Mouse (Mus musculus) retina, adult 2 months (tissue): ENCODE results near the gene Ms4a14.
"Not testable (repeated sequence)": the region's sequence is repeated elsewhere in the genome, so short reads cannot be mapped to it uniquely, and the experiment has no call there.

ENCODE experiments used
- DNase-seq: peaks from one replicate; pipeline ENCODE4 v3.0.0-alpha.2; 2012; ENCODE audit warnings: low read depth, low spot score

Ms4a14 gene

DNA sequence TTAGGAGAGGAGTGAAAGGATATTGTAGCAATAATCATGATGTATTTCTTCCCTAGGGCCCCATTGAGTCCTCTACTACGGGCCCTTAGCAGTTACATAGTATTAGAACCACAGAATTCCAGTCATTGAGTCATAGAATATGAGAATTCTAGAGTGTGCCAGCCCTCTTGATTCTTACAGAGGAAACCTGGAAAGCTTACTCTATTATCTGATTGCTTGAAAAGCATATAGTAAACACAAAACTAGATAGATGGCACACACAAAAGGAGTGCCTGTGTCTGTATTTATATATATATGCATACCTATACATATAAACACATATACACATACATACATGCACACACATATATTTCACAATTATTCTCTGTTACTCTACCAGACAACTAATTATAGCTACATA, at the start of gene Ms4a14:
Gene Ms4a14 (minus strand): TSS at position 101 of the 400 bp plus-strand sequence.
- DNase-seq = no peak

DNA sequence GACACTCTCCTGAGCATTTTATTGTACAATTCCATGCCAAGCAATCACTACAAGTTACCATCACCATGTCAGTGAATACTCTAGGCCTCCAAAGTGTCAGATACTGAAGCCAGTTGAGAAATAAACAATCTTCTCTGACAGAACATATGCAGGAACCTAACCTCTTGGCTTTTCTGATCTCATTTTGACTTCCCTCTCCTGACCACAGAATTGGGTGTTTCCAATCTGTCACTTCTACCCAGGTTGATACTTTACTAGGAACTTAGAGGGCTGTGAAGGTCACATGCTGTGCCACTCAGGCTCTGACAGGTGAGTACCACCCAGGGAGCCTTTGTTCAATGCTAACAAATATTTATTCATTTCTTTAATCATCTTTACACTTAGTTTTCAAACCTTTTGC, 47.7 kb upstream of the Ms4a14 start:
- no peak for DNase-seq

DNA sequence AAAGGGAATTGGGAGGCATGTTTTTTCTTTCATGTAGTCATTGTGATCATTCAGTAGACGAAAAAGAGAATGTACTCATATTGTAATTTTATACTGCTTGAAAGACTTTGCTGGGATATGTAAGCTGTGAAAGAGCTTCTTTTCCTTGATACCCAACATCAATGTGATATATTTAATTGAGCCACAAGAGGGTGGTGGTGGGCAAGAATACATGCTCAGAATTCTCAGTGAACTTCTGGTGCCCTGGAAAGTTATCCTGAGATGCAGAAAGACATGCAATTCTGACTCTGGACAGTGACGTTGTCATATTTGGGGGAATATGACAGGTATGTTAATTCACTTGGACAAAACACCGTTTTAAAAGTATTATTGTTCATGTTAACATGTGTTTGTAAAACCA, 45.9 kb upstream of the Ms4a14 start:
- no peak for DNase-seq

DNA sequence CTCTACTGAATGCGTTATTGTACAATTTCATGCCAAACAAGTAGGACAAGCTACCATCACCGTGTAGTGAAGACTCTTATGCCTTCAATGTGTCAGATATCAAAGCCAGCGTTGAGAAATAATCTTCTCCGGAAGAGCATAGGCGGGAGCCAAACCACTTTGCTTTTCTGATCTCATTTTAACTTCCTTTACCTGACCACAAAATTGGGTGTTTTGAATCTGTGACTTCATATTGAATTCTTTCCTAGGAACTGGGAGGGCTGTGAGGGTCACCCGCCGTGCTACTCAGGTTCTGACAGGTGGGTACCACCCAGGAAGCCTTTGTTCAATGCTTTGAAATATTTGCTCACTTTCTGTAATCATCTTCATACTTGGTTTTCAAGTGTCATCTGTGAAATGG, 41.5 kb upstream of the Ms4a14 start:
- no peak for DNase-seq

DNA sequence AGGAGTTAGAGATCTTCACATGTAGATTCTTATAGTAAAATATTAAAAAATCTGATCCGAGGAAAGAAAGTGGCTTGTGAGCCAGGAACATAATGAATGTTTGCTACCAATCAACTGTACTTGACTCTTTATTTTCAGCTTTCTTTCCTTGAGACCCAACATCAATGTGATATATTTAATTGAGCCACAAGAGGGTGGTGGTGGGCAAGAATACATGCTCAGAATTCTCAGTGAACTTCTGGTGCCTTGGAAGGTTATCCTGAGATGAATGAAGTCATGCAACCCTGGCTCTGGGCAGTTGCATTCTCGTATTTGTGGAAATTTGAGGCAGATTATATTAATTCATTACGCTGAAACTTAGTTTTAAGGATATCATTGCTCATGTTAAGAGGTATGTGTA, 37.6 kb upstream of the Ms4a14 start:
- no peak for DNase-seq

DNA sequence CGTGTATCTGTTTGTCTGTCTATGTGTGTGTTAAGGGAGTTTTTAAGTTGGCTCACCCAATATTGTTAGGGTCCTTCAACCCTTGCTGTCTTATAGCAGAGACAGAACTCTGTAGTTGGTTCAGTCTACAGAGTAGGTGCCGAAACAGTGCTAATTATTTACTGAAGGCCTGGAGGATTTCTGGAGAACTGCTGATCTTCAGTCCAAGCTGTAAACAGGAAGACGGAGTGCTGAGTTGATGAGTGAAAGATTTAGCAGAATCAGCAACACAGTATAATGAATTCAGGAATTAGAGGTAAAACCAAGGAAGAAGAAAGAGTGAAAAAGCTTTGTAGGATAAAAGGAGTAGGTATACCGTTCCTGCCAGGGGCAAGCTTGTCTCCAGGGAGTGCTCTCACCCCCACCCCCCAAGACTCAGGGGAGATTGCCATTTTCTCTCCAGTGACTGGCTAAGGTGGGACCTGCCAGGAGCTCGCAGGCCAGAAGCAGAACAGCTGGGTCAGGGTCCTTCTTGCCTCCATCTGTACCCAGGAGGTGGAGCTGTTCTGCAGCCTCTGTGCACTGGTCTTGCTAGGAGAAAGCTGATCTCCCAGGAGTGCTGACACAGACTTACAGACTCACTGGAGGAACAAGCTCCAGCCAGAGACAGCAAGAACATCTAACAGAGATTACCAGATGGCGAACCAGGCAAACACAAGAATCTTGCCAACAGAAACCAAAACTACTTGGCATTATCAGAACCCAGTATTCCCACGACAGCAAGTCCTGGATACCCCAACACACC, 35.6 kb upstream of the Ms4a14 start:
- DNase-seq = no peak

DNA sequence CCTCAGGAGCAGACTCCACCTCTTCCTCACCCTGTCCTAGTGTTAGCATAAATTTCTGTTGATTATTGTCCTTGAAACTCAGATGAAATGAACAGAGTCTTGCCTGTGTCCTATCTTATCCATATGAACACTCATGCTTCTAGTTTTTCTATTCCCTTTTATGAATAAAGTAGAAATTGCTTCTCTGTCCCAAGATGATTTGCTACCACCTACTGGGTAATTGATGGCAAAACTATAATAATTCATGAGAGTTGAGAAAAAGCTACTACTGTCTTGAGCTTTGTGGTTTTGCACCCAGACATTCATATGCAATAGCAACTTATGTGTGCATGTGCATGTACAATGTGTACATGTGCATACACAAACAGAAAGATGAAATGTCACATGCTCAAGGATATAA, 29.7 kb upstream of the Ms4a14 start:
- DNase-seq = no peak

DNA sequence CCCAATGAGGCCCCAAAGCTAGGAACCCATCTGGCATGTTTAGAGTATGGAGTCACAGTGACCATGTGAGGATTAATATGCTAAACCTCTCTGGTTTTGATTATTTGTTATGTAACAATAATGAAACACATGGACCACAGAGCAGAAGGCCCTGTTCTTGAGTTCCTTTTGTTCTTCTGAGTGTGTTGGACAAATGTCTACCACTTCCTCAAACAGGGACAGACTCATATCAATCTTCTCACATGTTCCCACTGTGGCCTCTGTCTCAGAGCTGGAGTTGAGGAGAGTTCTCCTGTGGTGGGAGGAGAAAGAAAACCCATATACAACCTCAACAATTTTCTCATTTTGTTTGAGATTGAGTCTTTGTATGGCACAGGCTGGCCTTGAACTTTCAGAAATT, 28.9 kb upstream of the Ms4a14 start:
- DNase-seq = no peak

DNA sequence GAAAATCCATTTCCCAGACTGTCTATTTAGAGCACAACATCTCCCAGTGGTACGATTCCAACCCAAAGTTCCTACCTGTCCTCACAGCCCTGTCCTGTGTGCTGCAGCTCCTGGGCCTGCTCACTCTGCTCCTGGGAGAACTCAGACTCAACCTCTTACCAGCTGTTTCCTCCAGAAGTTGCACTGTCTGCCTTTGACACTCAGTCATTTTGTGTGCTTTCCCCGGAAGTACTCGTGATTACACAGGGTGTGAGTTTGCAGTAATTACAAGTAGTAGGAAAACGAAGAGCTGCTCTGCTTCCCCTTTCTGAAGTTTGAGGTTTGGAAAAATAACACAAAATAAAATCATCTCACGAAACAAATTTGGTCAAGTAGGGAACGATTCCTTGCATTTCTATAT, 21.7 kb upstream of the Ms4a14 start, which contains the start of gene Ms4a7:
Gene Ms4a7 (minus strand): TSS at position 215 of the 400 bp plus-strand sequence.
- no peak for DNase-seq

DNA sequence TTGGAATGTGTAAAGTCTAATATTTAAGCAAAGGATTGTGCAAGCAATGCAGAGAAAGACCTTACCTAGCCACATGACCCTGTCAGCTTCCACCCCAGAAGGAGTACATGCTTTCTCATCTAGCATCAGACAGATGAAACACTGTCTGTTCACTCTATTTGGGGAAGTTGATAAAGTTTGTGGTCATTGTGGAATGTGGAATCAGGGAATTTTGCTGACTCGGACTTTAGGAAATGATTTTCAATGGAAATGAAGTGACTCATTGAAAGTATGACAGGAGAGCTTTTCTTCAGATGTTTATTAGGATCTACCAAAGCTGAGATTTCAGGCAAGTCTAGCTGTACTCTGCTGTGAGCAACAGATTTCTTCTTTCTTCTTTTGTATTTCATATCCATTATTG, 6.9 kb upstream of the Ms4a14 start:
- no peak for DNase-seq

DNA sequence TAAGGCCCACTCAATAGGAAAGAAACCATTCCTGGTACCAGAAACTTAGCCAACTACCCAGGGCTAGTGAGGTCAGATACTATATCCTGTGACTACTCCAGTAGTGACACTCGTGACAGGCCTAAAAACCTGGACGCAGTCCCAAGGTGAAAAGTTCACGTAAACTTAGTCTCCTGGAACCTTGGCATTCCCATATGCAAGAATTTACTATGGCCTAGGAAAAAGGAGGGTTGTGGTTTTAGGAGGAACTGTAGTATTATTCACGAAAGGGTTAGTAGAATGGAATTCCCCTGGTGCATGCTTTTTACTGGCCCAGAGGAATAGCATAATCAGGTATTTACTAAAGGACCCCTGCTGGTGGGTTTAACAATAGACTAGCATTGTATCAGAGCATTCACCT, 2.5 kb upstream of the Ms4a14 start:
- DNase-seq = no peak

DNA sequence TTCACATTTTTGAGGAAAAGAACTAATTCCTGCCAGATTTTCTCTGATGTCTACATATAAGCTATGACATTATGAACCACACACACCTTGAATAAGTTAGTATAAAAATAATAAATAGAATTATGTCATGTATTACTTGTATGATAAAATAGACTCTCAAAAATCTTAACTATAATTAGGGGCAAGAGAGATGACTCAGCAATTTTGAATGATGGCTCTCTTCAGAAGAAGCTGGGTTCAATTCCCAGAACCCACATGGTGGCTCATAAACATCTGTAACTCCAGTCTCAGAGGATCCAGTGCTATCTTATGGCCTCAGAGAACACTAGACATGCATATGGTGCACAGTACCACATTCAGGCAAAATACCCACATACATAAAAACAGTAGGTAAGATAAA, 5.4 kb downstream of the Ms4a14 start:
- DNase-seq = no peak

DNA sequence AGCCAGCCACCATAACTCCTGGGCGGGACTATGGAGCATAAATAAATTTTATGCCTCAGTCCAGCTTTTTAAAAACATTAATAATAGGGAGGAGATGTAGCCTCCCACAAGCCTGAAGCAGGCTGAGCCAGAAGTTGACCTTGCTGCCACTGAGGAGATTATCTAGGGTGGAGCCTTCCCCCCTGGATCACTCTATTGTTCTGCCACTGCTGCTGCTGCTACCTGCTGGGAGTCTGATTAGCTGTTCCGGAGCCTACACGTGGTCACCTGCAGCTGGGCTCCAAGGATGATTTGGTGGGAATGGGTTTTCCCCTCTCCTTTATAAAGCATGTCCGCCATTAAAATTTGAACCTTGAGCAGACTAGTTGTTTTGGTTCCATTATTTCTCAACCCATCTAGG, 14.7 kb downstream of the Ms4a14 start:
- not testable (repeated sequence) for DNase-seq

DNA sequence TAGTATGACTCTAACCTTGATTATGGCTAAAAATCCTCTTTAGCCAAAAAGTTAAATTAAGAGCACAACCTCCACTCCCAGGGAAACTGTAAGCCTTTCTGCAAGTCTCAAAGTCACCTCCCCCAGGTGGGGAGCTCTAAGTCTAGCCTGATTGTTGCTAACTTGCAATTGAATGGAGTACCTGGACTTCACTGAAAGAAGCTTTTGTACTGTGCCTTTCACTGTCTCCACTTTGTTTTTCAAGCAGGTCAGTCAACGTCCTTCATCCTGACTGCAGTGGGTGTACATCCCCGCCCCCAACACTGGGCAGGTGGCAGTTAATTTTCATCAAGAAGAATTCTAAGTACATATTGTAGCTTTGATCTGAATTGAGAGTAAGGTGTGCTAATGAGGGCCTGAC, 15.3 kb downstream of the Ms4a14 start:
- DNase-seq = no peak

DNA sequence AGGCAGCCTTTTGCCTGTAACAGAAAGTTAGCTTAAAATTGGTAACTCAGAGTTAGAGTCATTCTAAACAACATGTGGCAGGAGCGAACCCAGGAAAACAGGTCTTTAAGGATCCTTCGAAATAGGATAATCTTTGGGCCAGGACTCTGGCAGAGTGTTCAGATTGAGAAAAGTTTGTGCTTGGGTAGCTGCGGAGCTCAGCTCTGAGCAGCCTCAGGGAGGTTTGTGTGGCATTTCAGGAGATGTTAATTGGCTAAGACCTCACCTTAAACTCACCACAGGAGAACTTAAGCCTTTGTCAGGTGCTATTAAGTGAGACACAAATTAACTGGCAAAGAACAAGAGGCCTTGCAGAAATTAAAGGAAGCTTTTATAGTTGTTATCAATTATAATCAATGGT, 20.6 kb downstream of the Ms4a14 start:
- not testable (repeated sequence) for DNase-seq

DNA sequence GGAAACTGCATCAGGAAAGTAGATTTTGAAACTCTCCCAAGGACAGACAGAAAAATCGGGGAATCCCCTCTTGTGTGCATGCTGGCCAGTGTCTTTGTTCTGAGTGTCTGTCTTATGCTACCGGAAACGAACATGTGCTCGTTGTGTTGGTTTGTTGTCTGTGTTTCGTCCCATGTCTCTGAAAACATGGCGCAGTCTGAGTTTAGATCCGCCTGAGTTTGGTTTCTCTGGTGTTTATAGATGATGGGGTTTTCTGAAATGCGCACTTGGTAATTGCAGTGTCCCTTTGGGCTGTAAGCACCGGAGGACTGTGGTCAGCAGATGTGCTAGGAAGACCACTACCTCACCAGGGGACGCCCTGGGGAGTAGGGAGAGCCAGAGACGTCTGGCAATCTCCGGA, 21.3 kb downstream of the Ms4a14 start:
- no peak for DNase-seq

DNA sequence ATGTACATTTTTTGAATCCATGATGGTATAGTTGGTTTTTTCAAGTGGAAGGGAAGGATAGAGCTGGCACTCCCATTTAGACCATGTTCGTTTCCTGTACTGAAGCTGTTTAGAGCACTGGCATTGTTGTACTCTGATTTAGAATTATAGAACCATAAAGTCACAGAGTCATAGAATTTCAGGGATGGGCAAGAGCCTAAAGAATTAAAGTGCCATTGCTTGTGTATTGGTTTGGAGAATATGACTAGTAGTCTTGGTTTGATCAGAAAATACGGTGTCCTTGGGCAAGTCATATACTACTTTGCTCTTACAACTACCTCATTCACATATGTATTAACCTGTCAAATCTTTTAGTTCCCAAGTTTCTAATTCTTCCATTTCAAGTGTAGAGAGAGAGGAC, 30.5 kb downstream of the Ms4a14 start, which contains the start of gene Ms4a5:
Gene Ms4a5 (minus strand): TSS at position 101 of the 400 bp plus-strand sequence.
- no peak for DNase-seq

DNA sequence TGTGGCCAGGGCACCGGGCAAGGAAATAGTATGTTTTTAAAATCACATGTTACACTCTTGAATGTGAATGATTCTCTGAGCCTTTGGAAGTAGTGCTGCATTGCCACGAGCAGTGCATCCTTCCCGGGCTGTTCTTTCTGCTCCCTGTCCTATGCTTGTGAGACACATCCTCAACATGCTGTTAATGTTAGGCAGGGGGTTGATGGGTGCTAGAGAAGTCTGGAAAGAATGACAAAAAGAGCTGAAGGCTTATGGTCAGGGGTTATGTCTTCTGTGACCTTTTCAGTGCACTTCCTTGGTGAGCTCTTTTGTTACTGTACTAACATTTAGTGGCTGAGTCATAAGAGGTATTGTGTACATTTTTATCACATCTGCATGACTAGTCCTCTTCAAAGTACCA, 34.0 kb downstream of the Ms4a14 start:
- no peak for DNase-seq

DNA sequence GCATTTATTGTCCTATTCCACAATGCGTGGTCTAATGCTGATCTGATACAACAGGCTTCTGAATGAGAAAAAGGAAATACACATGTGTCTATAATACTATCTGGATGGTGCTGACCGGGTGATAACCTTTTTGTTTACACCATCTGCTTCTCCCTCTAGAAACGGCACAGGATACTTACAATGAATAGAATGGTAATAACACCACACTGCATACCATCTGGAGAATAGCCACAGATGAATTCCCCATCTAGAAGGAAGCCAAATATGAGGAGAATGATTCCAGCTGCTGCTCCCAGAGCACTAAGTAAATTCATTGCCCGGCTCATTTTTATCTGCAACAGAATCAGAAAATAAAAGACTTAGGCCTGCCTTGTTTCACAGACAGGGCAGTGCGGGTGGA, 37.8 kb downstream of the Ms4a14 start:
- no peak for DNase-seq

DNA sequence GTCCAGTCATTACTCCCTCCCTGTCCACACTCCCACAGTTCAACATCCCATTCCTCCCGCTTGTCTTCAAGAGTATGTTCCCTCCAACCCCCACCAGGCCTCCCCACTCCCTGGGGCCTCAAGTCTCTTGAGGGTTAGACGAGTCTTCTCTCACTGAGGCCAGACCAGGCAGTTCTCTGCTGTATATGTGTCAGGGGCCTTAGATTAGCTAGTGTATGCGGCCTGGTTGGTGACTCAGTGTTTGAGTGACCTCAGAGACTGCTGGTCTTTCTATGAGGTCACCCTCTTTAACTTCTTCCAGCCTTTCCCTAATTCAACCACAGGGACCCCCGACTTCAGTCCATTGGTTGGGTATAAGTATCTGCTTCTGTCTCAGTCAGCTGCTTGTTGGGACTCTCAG, 47.3 kb downstream of the Ms4a14 start:
- no peak for DNase-seq

DNA sequence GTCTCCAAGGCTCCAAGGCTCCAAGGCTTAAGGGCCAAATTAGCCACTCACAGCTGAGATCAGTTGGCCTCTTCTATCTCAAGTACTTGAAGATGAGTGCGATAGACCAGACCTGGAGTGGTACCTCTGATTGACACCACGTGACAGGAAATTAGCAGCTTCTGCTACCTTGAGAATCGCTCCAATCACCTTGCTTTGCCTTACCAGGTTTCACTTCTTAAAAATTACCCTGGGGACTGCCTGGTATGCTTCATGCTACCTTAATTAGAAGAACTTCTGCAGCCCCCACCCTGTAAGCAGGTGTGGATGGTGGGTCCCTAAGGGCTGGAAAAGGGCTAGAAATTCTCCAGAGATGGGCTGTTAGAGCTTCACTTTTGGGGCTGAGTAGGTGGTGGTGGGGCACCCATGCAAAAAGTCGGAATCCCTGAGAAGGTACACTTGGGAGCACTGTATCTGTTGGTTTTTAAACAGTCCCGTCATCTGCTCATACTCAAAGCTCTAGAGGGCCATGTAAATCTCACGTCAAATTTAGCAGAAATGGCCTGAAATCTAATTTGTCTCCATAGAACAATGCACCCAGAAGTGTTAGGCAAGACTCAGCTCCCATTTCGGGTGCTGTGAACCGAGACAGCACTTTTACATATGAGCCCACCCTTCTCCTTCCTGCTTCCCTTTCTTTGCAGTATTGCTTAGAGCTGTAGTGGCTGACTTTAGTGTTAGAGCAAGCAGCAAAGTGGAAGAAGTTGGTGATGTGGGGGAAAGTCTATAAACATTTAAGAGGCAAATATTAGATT, 48.0 kb downstream of the Ms4a14 start, which contains the start of gene Ms4a1:
Gene Ms4a1 (minus strand): TSS at position 190 of the 794 bp plus-strand sequence.
- no peak for DNase-seq

DNA sequence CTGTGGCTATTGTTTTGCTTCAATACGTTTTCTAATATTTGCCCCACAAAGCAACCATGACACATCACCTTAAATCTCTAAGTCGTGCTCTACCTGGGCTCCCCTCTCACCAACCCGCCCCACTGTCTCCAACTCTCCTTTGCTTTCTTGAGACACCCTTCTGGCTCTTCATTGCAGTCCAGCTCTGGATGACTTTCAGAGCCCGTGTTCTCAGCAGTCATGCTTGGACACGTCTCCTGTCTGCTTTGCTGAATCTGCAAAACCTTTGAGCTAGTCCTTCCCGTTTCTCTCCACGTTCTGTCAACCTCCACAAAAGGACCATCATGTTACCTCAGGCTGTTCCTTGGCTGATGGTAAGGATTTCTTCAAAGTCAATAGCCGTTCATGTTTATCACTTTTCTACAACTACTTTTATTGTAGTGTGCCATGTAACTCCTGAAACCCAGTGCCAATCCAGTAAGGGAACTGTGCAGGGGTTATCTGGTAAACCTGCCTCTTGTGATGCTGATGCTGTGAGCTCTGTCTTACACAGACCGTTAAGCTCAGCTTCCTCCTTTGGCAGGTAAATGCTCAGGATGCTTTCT, 49.6 kb downstream of the Ms4a14 start:
- no peak for DNase-seq
